Mouse (Mus musculus) erythroblast, embryonic 14.5 days (primary cell): ENCODE data around the gene Atg9b.

Source experiments
- GATA1 ChIP-seq: IDR thresholded peaks from 2 replicates; pipeline ENCODE4 v1.6.1; 2012; ENCODE audit warnings: low read length, inconsistent platforms, mixed read lengths
- TAL1 ChIP-seq: IDR thresholded peaks from 3 replicates; pipeline ENCODE4 v1.6.1; 2012; ENCODE audit warnings: low read length, inconsistent platforms, mixed read lengths

DNA sequence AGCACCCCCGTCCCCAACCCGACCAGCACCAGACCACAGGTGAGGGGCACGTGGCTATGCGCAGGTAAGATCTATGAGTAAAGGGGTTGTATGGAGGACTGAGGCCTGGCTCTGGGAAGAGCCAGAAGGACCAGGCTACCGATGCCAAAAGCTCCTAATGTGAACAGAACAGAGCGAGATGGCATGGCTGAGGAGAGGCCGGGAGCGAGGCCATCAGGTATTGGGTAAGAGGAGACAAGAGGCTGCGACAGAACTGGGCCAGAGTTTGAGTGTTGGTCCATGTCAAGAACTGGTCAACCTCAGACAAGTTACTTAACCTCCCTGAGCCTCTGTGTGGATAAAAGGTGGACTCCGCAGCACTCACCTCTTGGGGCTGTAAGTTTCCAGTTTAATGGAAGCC lies 27.0 kb downstream of the Atg9b start:
- TF ChIP-seq TAL1 (no peak), GATA1 (no peak)
